Comparison of ENCODE assay signal across 15 mouse cellular contexts in the genomic region with DNA sequence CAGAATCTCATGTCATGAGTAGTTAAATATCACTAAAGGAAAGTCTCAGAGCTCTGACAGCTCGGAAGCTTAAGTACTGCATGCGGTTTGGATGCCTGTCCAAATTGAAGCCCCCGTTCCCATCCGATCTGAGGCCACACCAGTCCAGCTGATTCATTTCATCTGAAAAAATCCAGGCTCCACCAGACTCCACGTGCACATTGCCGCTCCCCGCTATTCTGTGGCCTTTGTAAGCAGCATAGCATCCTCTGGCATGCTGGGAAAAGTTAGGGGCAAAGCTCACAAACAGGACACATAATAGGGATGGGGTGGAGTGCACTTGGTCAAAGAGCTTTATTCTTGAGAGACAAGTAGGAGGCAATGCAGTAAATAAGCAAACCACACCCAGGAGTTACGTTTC.
"Had no signal": no experiment of that assay in that cellular context is flagged by ENCODE, and none has a peak within 500 bp of the region (broad histone marks: within the 10 kb centered on the region; RNA-seq: fewer than 3 reads in every experiment).

No protein-coding gene starts in this region.

- DNase-seq: liver, postnatal 0 days; lung, adult 2 months; lung, postnatal 10 days; right cerebral cortex, postnatal 14 days; thymus, adult 2 months; thymus, postnatal 25 days; thymus, postnatal 4 days had no signal

- H3K4me3 ChIP-seq: midbrain, embryonic 13.5 days; midbrain, embryonic 15.5 days; neural tube, embryonic 12.5 days; stomach, embryonic 15.5 days had no signal

- H3K4me2 ChIP-seq: midbrain, embryonic 11.5 days; midbrain, embryonic 13.5 days; midbrain, embryonic 15.5 days; neural tube, embryonic 12.5 days; stomach, embryonic 15.5 days had no signal

- H3K27ac ChIP-seq: macrophage; midbrain, embryonic 13.5 days; midbrain, embryonic 15.5 days; neural tube, embryonic 12.5 days; stomach, embryonic 15.5 days; stomach, postnatal 0 days had no signal

- H3K4me1 ChIP-seq: megakaryocyte, embryonic 14.5 days; midbrain, embryonic 13.5 days; midbrain, embryonic 15.5 days; neural tube, embryonic 12.5 days; stomach, embryonic 15.5 days had no signal

- ATAC-seq: liver, postnatal 0 days; midbrain, embryonic 13.5 days; midbrain, embryonic 15.5 days had no signal

- H3K9ac ChIP-seq: liver, postnatal 0 days; midbrain, embryonic 13.5 days; midbrain, embryonic 15.5 days; neural tube, embryonic 12.5 days; stomach, embryonic 15.5 days had no signal

- H3K9me3 ChIP-seq: neural tube, embryonic 12.5 days; stomach, embryonic 15.5 days had no signal

- H3K27me3 ChIP-seq: megakaryocyte, embryonic 14.5 days; midbrain, embryonic 13.5 days; midbrain, embryonic 15.5 days; neural tube, embryonic 12.5 days; stomach, embryonic 15.5 days had no signal

- H3K36me3 ChIP-seq: midbrain, embryonic 13.5 days; midbrain, embryonic 15.5 days; neural tube, embryonic 12.5 days; stomach, embryonic 15.5 days had no signal
